Mouse (Mus musculus) left cerebral cortex, adult 2 months (tissue): ENCODE measurements around the gene Adck2. TPM values are rescaled to one million over a fixed set of nuclear protein-coding genes. Genes with fewer than 3 reads are reported as not detected.

ENCODE experiments used
- DNase-seq, 2 experiments: peaks; one replicate each; pipeline ENCODE4 v3.0.0; 2021 to 2022; ENCODE audit warnings: low spot score in 2 of 2, mixed read lengths in 1 of 2; ENCODE audit errors: extremely low spot score in 1 of 2
- H3K27ac ChIP-seq: fragments of 200-600 bp; 2 replicates; pipeline ENCODE4 v1.8.1; 2022
- H3K4me3 ChIP-seq: fragments of 200-600 bp; 2 replicates; pipeline ENCODE4 v1.8.1; 2022
- CTCF ChIP-seq: fragments of 200-600 bp; IDR thresholded peaks from 2 replicates; pipeline ENCODE4 v1.8.1; 2022; ENCODE audit warnings: antibody characterized with exemption, mild to moderate bottlenecking, moderate library complexity
- intact Hi-C: fragments of 180-260 bp; cut with DNase I; formaldehyde crosslinking; loops from one replicate; pipeline ENCODE4 v1.15.1; 2025
- long read RNA-seq, 2 experiments: library from polyadenylated mRNA; stranded (forward); transcript quantifications; one replicate each; pipeline ENCODE4 v2.0.0; 2021; ENCODE audit warnings: borderline mapping rate in 2 of 2
- total RNA-seq, 2 experiments: library from RNA; stranded (reverse); gene quantifications; 2 replicates each; pipeline ENCODE4 v1.2.3; 2021

Adck2 gene
- total RNA-seq: 10 to 100 TPM; 26.6 to 29.1 TPM
- long read RNA-seq, experiment 1, transcript Adck2-204 (8 exons, 3,542 nt): major isoform, 21 of 25 reads
- long read RNA-seq, experiment 1, partial matches to known transcripts: 1 of 25 reads
- long read RNA-seq, experiment 1, other reads (novel, unspliced or antisense): 3 of 25 reads
- long read RNA-seq, experiment 2, transcript Adck2-204 (8 exons, 3,542 nt): major isoform, 15 of 17 reads
- long read RNA-seq, experiment 2, partial matches to known transcripts: 0 of 17 reads
- long read RNA-seq, experiment 2, other reads (novel, unspliced or antisense): 2 of 17 reads

DNA sequence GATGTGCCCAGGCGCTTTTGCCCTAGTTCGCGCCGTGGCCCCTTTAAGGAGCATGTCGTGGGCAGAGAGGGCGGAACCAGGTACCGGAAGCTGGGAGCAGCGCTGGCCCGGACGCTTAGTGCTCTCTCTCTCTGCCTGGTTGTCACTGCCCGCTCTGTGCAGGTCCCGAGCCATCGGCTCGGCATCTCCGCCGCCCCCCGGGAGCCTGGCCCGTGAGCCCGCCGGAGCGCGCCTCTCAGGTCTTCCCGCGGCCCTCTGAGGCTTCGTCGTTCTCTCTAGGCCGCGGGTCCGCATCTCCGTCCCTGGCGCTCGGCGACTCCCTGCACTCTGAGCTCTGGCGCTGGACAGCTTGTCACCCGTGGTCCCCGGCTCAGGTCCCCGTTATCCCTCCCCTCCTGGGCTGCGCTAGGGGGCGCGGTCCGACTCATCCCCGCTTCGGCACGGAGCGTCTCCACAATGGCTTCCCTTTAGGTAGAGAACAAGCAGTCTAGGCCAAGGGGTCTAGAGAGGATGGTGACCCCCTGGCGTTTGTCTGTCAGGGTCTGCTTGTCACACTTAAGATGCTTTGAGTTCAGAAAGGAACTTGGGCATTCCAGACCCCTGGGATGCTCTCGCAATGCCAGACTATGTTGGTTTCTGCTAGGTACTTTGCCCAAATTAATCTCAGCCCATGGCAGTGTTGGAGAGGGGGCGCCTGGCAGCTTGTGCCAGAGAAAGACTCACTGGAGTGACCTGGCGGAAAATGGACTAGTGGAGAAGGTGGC lies at the start of gene Adck2:
Gene Adck2, plus strand, starts transcription at position 83 of the 764 bp plus-strand sequence.
- intact Hi-C loops: loop anchor here (2.0 kb wide), 1 partner anchor 155 kb away; no protein-coding TSS in a partner anchor
- TF ChIP-seq CTCF: peak; percentile 33
- peak; percentile 76 to 79 for DNase-seq

DNA sequence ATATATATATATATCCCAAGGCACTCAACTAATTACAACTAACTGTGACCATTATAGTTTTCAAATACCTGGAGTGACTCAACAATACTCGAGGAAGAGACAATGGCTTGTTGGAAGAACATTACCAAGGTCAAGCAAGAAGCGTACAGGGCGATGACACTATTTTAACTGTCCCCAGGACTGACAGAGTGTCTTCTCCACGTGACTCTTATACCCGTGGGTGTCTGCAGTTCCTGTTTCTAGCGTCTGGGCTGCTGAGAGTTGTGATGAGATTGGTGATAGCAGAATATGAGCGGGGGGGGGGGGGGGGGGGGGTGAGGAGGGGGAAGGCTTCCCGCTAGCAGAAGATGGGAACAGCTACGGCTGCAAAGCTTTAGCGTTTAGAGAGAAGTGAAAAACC lies 46.9 kb upstream of the Adck2 start:
- H3K27ac ChIP-seq: no peak overlapping the region
- no peak for TF ChIP-seq CTCF
- H3K4me3 ChIP-seq: no peak overlapping the region
- intact Hi-C loops: no loop called here
- DNase-seq: no peak

More for the DNA sequence above, at the start of gene Adck2:
- peak within 1 kb of the TSS; percentile 74 for H3K4me3 ChIP-seq
- peak within 1 kb of the TSS; percentile 96 for H3K27ac ChIP-seq

DNA sequence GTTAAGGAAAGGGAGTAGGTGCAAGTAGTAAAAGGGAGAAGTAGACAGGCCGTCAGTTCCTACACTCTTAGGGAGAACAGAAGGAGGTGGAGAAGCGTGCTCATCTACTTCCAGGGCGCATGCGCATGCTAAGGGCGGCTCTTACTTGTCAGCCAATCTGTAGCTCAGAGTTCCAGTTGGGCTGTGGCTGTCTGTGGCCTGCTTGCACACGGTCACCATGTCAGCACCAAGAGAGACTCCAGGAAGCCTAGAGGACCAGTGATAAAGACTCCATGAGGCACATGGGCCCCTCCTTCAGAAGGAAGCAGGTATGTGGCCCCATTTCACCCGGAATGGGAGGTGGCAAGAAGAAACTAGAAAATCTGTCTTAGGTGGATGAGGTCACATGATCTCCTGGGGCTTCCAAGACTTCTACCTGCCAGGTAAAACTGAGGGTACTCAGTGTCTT lies 46.3 kb upstream of the Adck2 start:
- intact Hi-C loops: no loop called here
- TF ChIP-seq CTCF: no peak
- peak overlapping the region; percentile 23; the same call in 1 of the 2 replicates for H3K4me3 ChIP-seq
- H3K27ac ChIP-seq: peak overlapping the region; percentile 80
- peak in 1 of 2 experiments; percentile 28 for DNase-seq

DNA sequence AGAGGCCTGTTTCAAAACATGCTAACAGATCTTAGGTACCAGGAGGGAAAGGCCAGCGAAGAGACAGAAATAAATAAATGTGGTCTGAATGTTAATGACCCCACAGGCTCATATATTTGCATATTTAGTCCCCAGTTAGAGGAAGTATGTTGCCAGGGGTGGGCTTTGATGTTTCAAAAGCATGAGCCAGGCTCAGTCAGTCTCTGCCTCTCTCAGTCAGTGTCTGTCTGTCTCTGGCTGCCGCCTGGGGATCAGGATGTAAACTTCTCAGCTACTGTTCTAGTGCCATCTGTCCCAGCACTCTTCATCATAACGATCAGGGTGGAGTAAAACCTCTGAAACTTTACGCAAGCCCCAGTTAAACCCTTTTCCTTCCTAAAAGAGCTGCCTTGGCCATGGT lies 45.9 kb upstream of the Adck2 start:
- peak overlapping the region; percentile 80 for H3K27ac ChIP-seq
- no peak overlapping the region; the same call in 1 of the 2 replicates for H3K4me3 ChIP-seq
- intact Hi-C loops: loop anchor here (2.0 kb wide), 1 partner anchor 15 kb away; no protein-coding TSS in a partner anchor
- TF ChIP-seq CTCF: no peak
- no peak for DNase-seq

DNA sequence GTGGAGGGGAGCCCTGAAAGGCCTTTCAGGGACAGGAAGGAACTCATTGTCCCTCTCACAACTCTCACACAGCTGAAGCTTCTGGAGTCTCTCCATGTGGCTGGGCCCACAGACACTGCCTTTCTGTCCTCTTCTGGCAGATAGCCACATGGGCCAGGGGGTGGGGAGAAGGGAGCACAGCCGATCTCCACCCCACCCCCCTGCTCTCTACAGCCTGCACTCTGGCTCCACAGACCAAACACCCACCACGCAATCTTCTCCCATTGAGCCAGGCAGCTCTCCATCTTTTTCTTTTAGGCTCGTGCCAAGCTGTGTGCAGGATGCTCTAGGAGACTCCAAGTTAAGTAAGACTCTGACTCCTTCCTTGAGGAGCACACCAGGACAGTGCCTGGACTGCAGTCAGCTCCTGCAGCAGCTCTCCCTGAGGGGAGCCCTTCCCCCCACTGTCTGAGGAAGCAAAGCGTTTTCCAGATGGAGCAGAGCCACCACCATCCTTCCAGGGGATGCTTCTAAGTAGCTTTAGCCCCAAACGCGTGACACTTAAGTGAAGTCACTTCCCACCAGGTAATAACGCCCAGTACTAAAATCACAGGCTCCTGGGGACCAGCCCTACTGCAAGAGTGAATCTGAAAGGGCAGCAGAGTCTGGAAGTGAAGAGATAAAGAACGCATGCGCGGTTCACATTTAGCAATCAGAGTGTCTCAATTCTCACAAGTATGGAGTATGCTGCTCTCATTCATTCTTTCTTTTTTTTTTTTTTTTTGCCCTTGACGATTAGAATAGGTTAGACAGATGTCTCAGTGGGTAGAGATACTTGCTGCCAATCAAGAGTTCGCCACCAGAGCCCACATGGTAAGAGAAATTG lies 44.8 kb upstream of the Adck2 start:
- intact Hi-C loops: loop anchor here (2.0 kb wide), 1 partner anchor 14 kb away; no protein-coding TSS in a partner anchor

DNA sequence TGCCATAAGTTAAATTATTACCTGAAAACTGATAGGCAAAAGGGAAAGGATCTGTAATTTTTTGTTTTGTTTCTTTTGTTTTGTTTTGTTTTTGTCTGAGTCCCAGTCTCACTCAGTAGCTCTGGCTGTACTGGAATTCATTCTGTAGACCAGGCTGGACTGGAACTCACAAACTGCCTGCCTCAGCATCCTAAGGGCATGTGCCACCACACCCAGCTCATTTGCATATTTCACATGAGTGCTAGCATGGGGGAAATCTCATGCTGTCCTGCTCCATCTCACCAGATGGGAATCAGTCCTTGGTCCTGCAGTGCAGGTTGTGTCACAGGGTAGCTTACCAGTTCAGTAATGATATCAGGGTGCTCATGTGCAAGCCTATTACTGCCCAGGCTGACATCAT lies 38.7 kb upstream of the Adck2 start:
- no peak overlapping the region for H3K4me3 ChIP-seq
- no peak overlapping the region for H3K27ac ChIP-seq
- TF ChIP-seq CTCF: no peak
- no peak for DNase-seq
- intact Hi-C loops: no loop called here

More for the DNA sequence above, 44.8 kb upstream of the Adck2 start:
- peak; percentile 57 to 74 for DNase-seq
- TF ChIP-seq CTCF: no peak
- Histone ChIP-seq H3K4me3 (peak overlapping the region; percentile 27), H3K27ac (peak overlapping the region; percentile 80)

DNA sequence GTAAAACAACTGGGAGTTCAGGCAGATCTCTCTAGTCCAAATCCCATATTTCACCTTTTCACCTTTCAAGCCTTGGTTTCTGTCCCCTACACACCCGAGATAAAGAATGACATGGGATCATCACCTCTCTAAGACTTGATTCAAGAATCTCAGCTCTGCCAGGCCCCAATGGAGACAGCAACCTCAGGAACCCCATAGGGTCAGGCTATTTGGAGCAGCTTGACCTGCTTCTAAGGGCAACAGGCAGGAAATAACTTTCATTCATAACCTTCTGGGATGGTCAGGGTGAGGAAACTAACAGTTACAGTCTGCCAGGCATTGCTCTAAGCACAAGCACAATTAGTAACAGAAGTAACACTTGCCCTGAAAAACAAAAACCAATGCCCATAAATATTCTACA lies 37.1 kb upstream of the Adck2 start:
- Histone ChIP-seq H3K4me3 (no peak overlapping the region), H3K27ac (no peak overlapping the region)
- no peak for TF ChIP-seq CTCF
- intact Hi-C loops: no loop called here
- DNase-seq: no peak

DNA sequence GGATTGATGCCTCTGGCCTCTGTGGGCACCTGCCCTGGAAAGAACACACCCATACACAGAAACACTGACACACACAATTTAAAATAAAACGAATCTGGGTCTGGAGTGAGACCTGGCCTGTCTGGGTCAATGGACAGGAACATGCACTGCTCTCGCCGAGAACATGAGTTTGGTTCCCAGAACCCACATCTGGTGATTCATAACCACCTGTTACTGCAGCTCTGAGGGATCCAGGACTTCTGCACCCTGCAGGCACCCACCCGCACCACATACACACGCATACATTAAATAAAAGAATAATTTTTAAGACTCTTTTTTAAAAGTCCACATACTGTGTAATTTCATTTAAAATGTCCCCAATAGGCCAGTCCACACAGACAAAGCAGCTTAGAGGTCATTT lies 36.4 kb upstream of the Adck2 start:
- intact Hi-C loops: no loop called here
- no peak for DNase-seq
- Histone ChIP-seq H3K4me3 (no peak overlapping the region), H3K27ac (no peak overlapping the region)
- no peak for TF ChIP-seq CTCF

DNA sequence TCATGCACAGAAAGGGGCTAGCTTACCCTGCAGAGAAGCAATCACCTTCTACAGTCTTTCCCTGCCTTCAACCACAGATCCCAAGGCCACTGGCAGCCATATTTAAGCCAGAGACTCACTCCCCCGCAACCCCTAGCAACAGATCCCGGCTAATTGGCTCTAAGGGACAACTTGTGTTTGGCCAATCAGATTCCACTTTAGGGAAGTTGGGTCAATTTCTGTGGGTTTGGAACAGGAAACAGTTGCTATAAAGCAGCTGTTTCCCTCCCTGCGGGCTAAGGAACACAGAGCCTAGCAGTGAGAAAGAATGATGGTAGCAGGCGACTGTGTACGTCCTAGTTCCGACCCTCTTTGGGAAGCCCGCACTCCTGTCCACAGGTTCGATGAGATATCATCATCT lies 35.4 kb upstream of the Adck2 start:
- Histone ChIP-seq H3K27ac (no peak overlapping the region), H3K4me3 (no peak overlapping the region)
- no peak for DNase-seq
- intact Hi-C loops: no loop called here
- no peak for TF ChIP-seq CTCF

DNA sequence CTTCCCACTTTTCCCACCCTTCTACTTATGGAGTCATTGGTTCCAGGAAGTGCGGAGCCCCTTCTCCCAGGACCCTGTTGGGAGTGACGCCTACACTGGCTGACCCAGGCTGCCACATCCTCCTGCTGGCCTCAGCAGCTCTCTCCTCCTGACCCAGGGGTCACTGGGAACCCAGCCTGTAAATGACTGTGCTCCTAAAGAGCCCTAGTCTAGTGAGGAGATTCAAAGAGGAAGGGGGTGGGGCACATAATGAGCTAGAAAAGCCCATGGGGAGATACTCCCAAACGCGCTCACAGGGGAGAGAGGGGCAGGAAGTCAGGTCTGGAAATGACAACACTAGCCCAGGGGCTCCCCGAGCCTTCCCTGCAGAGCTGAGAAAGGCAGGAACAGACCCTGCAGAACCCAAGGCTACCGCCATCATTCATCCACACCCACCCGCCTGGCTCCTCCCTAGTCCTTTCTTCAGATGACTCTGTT lies 34.0 kb upstream of the Adck2 start:
- Histone ChIP-seq H3K27ac (no peak overlapping the region), H3K4me3 (no peak overlapping the region)
- intact Hi-C loops: no loop called here
- no peak for TF ChIP-seq CTCF
- DNase-seq: no peak

DNA sequence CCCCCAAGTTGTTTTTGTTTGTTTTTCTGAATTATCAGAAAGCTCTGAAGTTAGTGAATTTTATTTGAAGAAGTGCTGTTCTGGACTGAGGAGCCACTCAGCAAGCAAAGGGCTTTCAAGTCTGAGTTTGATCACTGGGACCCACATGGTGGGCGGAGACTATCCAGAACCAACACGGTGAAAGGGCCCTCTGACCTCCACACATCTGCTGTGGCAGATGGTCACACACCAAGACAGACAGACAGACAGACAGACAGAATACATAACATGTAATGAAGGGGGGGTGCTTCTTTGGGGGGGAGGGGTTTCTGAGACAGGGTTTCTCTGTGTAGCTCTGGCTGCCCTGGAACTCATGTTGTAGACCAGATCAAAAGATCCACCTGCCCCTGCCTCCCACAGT lies 33.1 kb upstream of the Adck2 start:
- no peak for TF ChIP-seq CTCF
- intact Hi-C loops: no loop called here
- no peak overlapping the region for H3K4me3 ChIP-seq
- no peak for DNase-seq
- H3K27ac ChIP-seq: no peak overlapping the region
